Mouse (Mus musculus): ENCODE measurements at regions not wholly inside any gene's neighbourhood (a gene's known extent, or its start where the extent isn't known, plus 50 kb on each side); places are given as distances from the start of the nearest gene placed in this dataset.

DNA sequence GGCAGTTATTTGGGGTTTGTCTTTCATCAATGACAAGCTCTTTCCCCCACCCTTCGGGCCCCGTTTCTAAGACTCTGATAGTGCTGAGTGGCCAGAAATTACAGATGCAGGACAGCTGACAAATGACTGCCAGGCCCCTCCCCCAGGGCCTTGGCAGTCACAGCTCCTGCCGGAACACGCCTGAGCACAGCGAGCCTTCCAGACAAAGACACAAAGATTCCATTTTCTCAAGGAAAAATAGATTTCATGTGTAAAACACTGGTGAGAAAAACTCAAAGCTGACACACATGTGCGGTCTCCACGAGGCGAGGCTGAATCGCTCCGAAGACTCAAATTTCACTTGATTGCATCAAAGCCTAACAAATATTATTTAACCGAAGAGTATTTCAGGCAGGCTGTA, 247.6 kb downstream of the Ptprc start:
- peak; percentile 86 for DNase-seq (ENCODE audit: low read depth, low spot score)

DNA sequence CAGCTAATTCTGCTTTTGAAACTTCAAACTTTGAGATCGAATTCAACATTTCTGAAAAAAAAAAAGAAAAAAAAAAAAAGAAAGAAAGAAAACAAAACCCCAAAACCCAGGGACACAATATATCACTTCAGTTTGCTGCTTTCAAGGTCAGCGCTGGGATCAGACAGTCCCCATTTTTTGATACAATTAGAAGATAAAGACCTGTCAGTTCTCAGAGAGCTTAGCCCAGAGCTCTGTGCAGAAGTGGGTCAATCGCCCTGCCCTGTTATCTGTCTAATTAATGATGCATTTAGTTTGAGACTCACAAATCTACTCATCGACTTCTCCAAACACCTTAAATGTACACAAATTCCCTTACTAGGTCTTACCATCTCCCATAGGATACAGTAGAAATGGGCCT, 249.2 kb downstream of the Ptprc start:
- no peak for DNase-seq (ENCODE audit: low read depth, low spot score)

DNA sequence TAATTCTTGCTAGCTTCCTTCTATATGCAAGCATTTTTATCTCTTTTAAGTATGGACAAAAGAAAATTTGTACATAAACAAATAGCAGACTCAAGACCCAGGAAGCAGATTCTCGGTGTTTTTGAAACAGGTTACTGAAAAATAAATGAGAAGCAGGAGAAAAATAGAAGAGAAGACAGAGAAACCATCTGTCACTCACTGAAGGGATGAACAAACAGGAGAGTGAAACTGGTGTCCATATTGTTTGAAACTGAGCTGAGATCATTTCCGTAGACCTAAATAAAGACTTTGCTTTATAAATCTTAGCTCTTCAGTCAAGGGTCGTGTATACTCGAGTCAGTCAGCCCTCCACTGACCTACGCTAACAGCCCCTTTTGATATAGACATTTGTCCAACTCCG, 251.4 kb downstream of the Ptprc start:
- no peak for DNase-seq (ENCODE audit: low read depth, low spot score)

DNA sequence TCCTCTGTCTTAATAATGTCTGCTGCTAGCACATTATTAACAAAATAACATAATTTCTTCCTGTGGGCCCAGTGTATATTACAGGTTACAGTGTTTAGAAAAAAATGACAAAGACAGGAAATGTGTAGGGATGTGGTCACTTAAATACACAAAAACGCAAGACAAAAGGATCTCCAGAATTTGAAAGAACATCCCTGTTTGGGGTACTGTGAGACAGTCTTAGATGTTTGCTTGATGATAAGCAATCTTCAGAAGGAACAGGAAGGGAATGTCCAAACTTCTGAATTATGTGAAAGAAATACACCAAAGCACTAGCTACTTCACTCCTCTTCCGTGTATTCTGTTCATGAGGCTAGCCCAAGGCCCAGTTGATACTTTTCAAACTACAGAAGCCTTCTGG, 251.8 kb downstream of the Ptprc start:
- no peak for DNase-seq (ENCODE audit: low read depth, low spot score)

DNA sequence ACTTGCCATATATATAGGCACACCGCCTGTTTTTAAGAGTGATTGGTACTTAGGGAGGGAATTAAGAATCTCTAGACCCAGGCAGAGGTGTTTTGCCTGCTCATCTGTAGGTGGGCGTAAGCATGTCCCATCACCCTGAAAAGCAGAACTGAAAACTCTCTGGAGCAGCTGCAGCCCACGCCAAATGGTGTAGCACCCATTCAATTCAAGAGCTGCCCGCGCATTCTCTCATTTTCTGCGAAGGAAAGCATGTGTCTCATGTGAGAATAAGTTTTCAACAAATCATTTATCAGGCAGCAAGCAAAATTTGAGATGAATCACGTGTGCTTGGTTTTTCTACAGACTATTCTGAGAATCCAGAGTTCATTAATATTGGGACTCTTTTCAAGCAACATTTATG, 252.7 kb downstream of the Ptprc start:
- DNase-seq (ENCODE audit: low read depth, low spot score): no peak

DNA sequence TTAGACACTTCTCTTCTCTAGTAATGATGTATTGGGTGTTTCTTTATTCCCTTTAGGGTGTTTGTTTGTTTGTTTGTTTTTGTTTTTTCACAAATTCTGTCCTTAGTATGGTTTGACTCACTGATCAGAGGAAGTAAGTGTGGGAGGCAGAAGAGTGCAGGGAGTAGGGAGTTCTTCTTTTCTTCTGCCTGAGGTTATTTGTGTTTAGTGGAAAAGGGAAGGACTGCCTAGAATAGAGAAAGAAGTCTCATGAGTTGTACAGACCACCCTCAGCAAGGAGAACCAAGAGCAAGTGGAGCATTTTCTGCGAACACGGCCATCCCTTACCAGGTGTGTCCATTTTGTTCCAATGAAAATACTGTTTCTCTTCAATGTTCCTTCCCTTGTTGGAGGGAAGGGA, 253.9 kb downstream of the Ptprc start:
- no peak for DNase-seq (ENCODE audit: low read depth, low spot score)

DNA sequence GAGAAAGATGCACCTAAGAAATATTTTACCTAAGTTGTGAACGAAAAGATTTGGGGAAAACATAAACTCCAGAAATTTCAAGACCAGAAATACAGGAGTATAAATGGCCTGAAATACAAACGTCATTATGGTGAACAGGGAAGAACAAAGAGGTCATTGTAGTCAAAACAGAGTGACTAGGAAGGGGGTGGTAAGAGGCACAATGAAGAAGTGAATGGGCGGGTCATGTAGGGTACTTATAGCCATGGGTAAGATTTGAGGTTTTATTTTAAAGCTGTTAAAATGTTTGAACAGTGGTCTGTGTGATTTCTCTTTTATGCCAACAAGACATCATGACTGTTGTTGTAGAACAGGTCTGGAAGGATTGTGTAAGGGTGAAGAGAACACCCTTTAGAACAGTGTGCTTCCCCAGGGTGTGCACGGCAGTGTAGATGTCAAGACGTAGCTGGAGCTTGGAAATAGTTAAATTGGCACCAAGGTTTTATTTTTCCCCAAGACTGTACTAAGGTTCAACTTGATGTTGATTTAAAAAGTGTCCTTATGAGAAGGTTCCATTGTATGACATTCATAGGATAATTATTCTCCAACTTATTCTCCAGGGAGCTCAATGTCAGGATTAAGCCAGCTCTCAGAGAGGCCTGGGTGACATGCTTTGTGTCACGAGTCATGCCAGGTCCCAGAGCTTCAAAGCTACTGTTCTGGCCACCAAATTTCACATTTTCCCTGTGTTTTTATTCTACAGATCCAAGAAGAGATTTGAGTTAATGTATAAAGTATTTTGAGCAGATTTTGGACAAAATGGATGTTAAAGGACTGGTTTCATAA, 255.6 kb downstream of the Ptprc start:
- no peak for DNase-seq (ENCODE audit: low read depth, low spot score)

DNA sequence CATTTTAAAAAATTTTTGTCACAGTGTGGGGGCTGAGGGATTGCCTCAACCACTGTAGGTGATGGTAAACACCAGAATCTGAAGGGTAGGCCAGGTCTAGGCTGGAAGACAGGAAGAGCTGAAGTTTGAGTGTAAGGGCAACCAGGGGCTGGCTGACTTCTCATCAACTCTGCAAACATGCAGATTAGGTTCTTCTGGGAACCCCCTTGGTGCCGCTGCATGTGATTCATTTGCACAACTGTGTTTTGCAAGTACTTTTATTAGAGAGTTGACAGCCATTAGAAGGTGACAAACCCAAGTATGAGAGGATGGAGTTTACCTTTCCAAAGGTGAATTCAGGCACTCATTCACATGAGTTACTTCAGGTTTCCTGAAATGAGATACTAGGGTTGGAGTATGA, 258.1 kb downstream of the Ptprc start:
- no peak for DNase-seq (ENCODE audit: low read depth, low spot score)

DNA sequence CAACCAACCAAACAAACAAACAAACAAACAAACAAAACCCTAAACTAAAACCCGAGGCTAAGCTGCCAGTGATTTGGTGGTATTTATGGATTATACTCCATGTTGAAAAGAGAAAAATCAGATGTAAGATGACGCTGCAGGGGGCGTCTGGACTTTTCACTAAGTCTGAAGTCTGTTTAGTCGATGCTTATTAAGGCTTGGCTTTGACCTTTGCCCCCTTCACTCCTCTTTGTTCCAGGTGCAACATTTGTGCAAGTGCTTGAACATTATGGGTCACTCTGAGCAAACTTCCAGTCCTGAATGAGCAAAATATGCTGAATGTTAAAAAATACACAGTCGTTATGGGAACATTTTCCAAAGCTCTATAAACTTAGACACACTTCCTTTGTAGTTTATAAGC, 268.6 kb downstream of the Ptprc start:
- no peak for DNase-seq (ENCODE audit: low read depth, low spot score)

DNA sequence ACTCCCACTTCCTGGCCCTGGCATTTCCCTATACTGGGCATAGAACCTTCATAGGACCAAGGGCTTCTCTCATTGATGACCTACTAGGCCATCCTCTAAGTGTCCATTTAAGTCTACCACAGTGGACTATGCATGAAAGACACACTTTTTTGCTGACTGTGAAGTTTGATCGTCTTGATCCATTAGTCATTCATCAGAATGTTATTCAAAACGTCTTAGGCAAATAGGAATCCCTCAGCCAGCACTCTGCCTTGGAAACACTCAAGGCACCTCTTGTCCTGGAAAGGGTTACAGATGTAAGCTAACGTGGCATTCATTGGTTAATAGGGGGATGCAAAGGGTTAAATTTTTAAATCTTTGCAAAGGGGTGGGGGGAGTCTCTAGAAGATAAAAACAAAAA, 269.0 kb downstream of the Ptprc start:
- DNase-seq (ENCODE audit: low read depth, low spot score): no peak

DNA sequence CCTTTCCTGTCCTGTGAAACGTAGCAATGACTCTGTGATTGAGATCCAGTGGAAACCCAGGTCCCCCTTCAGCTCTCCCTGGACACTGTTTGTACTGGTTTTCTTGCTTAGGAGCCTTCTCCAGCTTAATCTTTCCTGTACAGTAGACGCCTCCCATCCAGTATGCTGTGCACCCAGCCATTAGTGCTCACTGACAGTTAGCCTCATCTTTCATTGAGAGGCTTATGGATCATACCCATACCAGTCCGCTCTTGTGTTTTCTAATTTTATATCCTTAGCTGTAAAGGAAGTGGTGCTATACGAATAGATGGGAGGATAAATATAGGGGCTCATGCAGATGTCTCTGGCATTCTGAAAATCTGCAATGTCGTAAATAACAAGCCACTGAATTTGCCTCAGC, 269.9 kb downstream of the Ptprc start:
- DNase-seq (ENCODE audit: low read depth, low spot score): no peak

DNA sequence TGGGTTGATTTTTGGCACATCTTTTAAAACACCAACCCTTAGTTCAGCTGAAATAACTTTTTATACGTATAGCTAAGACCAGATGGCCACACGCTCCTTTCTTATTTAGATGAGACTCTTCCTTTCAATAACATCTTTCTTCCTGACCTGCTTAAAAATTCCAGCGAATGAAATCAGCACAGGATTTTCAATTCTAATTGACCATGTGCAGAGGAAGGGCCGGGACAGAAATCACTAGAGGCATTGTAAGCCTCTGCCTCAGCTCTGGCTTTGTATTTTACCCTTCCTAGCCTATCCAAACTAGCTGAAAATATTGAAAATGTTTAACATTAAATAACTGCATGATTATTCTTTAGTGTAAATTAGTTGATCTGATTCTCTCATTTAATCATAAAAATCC, 272.2 kb downstream of the Ptprc start:
- peak; percentile 45 for DNase-seq (ENCODE audit: low read depth, low spot score)

DNA sequence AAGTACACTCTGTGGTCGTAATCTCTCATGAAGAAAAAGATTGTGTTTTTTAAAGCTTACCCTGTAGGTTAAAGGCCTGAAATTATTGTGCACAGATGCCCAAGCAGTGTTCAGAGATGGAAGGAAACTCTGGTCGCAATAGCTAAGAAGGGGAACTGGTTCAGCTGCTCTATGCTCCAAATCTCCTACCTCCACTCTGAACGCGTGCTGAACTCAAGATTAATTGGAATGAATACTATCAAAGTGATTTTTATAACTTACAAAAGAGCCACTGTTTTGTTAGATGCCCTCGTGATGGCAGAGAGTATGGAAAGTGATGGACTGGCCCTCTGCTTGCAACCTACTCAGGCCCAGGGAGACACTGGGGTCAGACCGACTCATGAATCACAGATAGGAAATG, 272.6 kb downstream of the Ptprc start:
- DNase-seq (ENCODE audit: low read depth, low spot score): peak; percentile 44

DNA sequence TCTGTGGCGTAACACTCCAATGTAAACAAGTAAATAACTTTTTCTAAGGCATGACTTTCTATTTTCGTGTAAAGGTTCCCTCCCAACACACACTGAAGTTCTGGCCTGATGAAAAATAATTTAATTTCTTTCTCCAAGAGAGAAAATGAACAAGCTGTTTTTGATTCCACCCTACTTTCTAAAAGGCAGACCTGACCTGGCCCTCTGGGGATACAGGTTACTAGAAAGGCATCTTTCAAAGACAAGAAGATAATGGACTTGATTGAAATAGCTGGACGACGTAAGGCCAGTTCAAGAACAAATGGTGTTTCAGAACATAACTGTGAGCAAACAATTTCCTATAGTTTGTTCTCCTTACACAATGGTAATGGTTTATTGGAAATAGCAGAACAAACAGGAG, 273.5 kb downstream of the Ptprc start:
- no peak for DNase-seq (ENCODE audit: low read depth, low spot score)

DNA sequence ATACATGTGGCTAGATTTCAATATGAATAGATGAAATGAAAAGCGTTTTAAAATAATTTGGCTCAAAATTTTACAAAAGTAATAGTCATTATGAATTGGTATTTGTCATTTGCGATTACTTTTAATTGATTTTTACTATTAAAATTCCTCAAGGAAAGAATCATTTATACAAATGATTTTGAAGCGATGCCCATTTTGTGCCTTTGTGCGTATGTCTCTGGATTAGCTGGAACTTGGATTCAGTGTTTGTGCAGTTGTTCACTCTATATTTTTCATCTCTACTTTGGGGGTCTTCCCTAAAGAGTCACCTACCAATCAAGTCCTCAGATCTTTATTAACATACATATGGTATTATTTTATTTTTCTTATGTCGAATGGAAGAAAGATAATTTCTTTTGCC, 274.3 kb downstream of the Ptprc start:
- no peak for DNase-seq (ENCODE audit: low read depth, low spot score)

DNA sequence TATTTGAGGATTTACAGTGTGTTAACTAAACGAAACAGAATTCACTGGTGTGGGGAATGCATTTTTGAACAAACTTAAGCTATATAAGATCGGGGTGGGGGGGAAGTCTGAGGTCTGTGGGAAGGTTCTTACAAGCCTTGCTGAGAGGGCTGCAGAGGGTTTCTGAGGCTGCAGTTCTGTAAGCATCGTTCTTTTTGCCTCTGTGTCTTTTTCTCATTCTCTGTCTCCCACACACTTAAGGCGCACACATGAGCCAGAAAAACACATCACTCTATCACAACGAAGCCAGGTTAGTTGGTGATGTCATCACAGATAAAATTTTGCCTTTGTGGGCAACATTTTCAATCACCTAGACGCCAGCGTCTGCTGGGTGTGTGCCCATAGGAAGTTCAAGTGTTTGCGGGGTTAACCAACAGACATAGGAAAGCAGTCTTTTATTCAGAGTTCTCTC, 274.9 kb downstream of the Ptprc start:
- DNase-seq (ENCODE audit: low read depth, low spot score): peak; percentile 49

DNA sequence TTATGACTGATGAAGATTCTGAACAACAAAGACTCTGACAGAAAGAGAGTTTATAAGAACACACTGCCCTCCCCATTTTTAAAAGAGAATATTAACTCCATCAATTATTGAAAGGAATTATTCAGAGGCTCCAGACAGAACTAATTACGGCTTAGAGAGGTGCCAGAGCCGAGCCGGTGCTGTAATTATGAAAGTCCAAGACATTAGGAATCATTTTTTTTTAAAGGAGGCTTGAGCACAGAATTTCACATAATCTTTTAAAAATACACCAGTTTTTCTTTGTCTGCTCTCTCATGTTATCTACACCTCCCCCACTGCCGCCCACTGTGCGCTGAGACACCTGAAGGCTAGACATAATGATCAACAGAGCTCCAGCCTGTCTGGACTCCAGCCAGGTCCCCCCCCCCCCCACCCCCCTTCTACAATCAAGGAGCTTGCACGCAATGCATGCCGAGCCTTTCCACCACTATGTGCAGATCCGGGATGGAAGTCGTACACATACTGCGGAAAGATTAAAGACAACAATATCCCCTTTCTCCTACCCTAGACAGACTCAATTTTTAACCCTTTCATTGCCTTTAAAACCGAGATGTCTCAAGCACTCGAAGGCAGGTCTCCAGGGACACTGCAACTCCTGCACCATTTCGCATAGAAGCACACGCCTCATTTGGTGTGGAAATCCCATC, 275.4 kb downstream of the Ptprc start:
- DNase-seq (ENCODE audit: low read depth, low spot score): peak; percentile 90

DNA sequence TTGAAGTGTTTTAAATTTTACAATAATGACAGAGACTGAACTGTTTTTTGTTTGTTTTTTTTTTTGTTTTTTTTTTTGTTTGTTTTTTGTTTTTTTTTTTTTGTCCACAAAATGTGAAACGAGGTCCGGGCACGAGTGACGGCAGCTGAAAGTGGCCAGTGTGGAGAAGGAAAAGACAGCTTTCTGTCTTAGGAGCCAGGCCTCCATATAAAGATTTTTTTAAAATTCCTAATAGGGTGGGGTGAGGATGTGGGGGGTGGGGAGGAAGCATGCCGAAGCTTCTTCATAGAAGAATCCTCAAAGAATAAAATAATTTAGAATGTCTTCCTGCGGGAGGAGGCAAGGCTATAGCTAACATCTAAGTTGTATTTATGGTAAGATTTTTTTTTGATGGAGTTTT, 276.2 kb downstream of the Ptprc start:
- DNase-seq (ENCODE audit: low read depth, low spot score): peak; percentile 38

DNA sequence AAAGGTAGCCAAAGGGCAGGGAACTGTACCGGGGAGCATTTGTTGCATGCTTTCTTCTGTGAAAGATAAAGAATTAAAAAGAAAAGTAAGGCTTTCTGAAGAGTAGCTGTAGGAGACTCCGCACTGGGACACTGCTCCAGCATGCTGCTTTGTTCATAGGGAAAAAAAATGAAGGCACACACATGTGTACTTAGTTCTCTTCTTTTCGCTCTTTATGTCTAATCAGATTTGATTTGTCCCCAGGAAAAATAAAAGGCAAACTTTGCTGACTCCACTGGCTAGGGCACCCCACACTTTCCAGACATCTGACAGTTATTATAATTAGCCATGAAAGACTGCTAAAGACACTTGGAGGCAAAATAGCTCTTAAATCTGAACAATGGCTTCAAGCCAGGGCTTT, 276.6 kb downstream of the Ptprc start:
- no peak for DNase-seq (ENCODE audit: low read depth, low spot score)

DNA sequence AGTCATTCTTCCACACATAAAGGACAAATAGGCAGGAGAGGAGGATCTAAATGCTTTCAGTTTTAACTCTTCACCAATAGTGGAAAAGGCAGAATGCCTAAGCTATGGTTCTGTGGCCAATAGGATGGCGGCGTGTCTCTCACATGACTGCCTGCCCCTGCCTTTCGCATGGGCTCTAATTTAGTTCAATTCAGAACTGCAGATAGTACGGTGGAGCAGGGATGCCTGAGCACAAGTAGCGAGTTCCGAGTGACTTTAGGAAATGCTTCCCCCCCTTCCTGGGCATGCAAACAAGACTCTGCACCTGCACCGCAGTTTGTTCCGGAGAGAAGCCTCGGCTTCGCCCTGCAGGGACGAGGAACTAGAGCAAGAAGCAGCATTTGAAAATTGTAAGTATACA, 277.1 kb downstream of the Ptprc start:
- peak; percentile 92 for DNase-seq (ENCODE audit: low read depth, low spot score)

DNA sequence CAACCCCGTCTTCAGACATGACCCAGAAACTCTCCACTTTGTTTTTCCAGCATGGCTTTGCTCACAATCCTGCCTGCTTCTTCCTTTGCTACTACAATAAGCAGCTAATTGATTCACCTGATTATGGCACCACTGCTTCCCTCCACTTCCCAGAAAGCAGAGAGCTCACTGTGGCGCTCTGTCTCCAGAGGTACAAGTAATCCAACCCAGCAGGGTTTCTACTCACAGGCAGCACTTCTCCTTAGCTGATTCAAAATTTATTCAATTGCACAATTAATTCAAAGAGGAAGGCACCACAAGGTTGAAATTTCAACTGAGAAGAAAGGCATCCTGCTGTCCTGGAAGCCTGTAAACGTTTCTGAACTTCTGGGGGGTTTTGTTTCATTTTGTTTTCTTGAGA, 293.9 kb downstream of the Ptprc start:
- DNase-seq (ENCODE audit: low read depth, low spot score): no peak

DNA sequence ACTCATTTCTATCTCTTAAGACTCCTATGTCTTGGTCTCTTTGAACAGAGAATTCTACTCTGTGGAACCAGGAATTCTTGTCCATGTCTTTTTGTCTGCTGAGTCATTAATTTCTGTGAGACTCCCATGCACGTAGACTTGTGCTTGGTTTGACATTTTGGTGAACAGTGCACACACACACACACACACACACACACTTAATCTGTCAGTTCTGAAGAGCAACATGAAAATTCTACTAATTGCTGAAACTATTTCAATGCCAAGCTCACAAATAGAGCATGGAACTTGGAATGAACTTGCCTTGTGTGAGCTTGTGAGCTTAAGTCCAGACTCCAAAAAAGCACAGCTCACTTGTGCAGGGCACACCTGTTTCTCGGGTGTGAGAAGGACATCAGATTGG, 301.1 kb downstream of the Ptprc start:
- DNase-seq (ENCODE audit: low read depth, low spot score): no peak

DNA sequence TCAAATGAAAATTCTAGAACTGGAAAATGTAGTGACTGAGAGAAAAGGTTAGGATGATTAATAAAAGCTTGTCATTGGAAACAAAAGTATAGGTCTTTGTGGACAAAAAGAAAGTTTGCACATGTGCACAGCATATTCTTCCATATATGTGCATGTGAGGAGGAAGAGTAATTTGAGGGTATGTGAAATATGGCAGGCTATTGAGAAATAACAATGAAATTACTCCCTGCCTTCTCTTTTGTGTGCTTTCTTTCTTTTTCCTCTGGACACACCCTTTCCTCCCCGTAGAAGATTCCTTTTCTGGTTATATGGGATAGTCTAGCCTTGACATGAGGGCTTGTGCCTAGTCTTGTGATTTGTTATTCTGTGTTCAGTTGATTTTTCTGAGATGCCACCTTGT, 301.9 kb downstream of the Ptprc start:
- DNase-seq (ENCODE audit: low read depth, low spot score): no peak
